Mouse (Mus musculus) CH12F3 (cell line): ENCODE measurements around the gene Bhmt2.

Experiments
- in situ Hi-C: fragments of 300-500 bp; cut with MboI; formaldehyde crosslinking; loops from 2 replicates; pipeline ENCODE4 v1.14.3; 2020; ENCODE audit warnings: low sequenced_read_pairs

Bhmt2 gene

GRCm38 (mm10) chr13:93648387-93649130 is 25.5 kb downstream of the Bhmt2 start:
- in situ Hi-C loops = no loop called here

GRCm38 (mm10) chr13:93639636-93640035 is 34.5 kb downstream of the Bhmt2 start:
- in situ Hi-C loops = no loop called here

- in situ Hi-C loops = no loop called here
Observed at GRCm38 (mm10) chr13:93637282-93638245, 36.5 kb downstream of the Bhmt2 start, which contains the start of gene Bhmt. TSS of gene Bhmt (minus strand) at chr13:93637961.

GRCm38 (mm10) chr13:93636561-93636960 is 37.5 kb downstream of the Bhmt2 start:
- in situ Hi-C loops = no loop called here

GRCm38 (mm10) chr13:93632927-93633326 is 41.2 kb downstream of the Bhmt2 start:
- in situ Hi-C loops = no loop called here

GRCm38 (mm10) chr13:93630941-93631705 is 43.0 kb downstream of the Bhmt2 start:
- in situ Hi-C loops = no loop called here

GRCm38 (mm10) chr13:93628861-93629260 is 45.2 kb downstream of the Bhmt2 start:
- in situ Hi-C loops = no loop called here

- in situ Hi-C loops = loop anchor here (25.0 kb wide), 2 partner anchors 277 to 627 kb away; no protein-coding TSS in a partner anchor
Observed at GRCm38 (mm10) chr13:93614361-93614948, 59.6 kb downstream of the Bhmt2 start.

- in situ Hi-C loops = loop anchor here (25.0 kb wide), 2 partner anchors 276 to 626 kb away; no protein-coding TSS in a partner anchor
Observed at GRCm38 (mm10) chr13:93613771-93614170, 60.3 kb downstream of the Bhmt2 start.

GRCm38 (mm10) chr13:93612660-93613607 is 61.2 kb downstream of the Bhmt2 start:
- in situ Hi-C loops = loop anchor here (25.0 kb wide), 2 partner anchors 276 to 626 kb away; no protein-coding TSS in a partner anchor

GRCm38 (mm10) chr13:93608476-93608875 is 65.6 kb downstream of the Bhmt2 start:
- in situ Hi-C loops = loop anchor here (25.0 kb wide), 2 partner anchors 271 to 621 kb away; no protein-coding TSS in a partner anchor

- in situ Hi-C loops = loop anchor here (25.0 kb wide), 2 partner anchors 270 to 620 kb away; no protein-coding TSS in a partner anchor
Observed at GRCm38 (mm10) chr13:93607701-93608100, 66.4 kb downstream of the Bhmt2 start.

- in situ Hi-C loops = loop anchor here (25.0 kb wide), 2 partner anchors 270 to 620 kb away; no protein-coding TSS in a partner anchor
Observed at GRCm38 (mm10) chr13:93606868-93607578, 67.1 kb downstream of the Bhmt2 start.
